Mouse (Mus musculus): ENCODE measurements around the gene Prrxl1.

Gene Prrxl1

DNA sequence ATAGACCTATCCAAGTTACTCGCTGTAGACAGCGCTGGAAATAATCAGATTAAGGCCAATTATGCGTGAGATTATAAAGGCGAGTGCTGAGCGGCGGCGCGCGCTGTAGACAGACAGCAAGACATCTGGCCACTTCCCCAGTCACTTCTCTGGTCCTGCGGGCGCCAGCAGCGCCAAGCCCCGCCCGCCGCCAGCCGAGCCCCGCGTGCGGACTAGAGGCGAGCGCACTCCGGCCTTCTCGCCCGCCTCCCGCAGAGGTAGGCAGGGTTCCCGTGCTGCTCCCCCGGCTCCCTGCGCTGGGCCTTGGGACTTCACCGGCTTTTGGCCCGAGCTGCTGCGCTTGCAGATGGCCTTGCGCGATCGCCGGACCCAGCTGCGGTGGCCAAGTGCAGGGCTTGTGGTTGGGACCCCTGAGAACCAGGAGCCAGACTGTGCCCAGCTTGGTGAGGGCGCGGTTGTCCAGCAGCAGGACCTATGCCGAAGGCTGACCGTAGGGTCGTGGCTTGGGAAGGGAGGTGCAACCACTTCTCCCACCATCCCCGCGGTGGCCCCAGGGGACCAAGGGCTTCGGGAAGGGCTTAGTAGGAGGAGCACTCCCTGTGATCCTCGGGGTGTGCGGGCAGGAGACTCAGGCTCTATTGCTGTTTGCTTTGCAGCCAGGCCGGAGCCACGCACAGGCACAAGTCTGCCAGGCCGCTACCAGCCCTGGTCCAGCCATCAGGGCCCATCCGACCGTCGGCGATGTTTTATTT is at the start of gene Prrxl1:
TSS of gene Prrxl1 (plus strand) at position 118 of the 752 bp plus-strand sequence.
- DNase-seq (ENCODE audit: low spot score), result no peak

DNA sequence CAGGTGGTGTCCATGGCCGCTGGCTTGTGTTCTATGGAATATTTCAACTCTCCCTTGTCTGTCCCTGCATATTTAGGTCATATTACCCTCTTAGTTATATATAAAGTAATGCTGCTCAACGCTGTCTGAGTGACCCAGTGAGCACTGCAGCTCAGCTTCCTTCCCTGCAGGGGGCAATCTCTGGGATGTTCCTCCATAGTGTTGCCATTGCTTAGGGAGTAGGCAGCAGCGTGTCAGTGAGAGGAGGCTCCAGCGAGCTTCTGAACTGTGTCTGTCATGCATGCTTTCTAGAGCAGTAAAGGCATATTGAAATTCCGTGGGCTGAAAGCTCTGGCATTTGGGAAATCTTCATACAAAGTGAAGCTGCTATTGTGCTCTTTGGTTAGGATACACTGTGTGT is 47.4 kb upstream of the Prrxl1 start:
- DNase-seq (ENCODE audit: low spot score), result no peak

DNA sequence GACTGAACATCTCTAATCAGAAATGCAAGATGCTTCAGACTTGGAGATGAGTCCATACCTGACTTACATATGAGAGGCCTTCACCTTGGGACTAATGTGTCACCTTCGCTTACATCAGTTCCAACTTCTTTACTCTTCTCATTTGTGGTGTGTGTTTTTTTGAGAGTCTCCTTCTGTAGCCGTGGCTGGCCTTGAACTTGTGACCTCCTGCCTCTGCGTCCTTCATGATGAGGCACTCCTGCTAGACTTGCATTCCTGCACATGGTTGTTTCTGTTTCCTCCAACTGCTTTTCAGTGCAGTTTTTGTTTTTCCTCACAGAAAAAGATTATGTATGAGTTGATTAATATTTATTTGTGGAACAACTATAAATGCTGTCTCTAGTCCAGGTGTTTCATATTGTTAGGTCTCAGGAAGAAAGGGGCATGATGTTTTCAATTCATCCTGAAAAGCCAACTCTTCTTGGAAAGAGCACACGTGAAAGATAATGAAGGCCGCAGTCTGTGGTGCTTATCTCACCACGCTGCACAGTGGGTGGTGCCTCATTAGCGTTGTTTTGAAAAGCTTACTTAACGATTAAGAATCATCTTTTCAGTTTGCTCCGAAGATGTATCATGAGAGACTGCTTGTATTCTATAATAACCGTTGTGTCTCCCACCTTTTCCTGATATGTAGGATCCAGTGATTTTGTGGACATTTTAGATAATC is 45.9 kb upstream of the Prrxl1 start:
- DNase-seq (ENCODE audit: low spot score), result peak; percentile 26

DNA sequence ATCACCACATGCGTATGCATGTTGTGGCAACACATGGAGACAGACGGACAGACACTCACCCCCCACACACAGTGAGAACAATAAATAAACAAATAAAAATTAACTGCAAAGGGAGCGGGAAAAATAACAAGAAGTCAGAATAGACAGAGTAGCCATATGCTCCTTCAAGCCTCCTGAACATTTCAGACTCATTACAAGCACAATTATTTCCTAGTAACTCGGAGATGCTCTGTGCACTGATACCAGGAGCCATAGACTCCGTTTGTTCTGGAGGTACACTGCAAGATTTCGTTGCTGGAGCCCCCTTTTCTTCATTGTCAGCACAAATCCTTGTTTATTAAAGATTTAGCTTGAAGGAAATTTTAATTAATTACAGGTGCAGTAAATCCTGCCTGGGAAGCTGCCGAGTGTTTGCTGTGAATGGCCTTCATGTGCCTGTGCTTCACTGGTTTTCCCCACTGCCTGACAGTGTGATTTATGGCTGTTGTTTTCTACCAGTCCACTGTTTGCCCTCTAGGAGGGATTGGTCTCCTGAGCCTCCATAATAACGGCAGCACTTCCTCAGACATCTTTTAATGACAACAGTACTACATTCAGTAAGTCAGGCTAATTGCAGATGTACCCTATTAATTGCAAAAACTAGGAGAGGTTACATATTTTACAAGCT is 44.2 kb upstream of the Prrxl1 start:
- no peak for DNase-seq (ENCODE audit: low spot score)

DNA sequence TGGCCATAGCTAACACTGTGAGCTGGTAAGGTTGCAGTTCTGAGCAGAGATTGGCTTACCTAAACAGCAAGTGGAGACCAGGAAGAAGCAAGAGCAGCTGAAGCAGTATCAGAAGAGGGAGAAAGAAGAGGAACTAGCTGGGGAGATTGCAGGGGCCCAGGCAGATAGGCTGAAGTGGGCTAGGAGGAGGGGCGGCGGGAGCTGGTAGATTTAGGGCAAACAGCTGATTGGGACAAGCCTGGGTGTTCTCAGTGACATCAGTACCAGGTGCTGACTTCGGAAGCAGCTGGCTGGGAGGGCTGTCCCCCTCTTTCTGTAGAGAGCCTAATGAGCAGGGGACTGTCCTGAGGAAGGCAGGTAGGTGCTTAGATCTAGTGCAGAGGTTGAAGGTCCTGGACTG is 37.8 kb upstream of the Prrxl1 start:
- DNase-seq (ENCODE audit: low spot score), result no peak

DNA sequence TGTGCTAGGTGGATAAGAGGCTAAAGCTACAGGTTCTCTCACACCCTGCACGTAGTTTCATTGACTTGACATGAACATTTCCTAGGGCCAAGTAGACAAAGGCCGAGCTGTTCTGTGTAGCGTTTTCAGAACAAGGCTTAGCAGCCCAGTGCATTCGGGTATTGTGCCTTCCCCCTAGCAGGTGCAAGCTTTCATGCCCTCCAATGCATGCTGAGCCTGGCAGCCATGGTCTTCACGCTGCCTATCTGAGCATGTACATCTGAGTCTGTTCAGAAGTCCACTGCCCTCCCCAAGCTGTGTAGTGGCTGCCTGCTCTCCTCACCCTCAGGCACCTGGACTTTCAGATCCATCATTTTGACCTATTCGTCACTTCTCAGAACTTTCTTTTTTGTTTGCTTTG is 35.5 kb upstream of the Prrxl1 start:
- no peak for DNase-seq (ENCODE audit: low spot score)

DNA sequence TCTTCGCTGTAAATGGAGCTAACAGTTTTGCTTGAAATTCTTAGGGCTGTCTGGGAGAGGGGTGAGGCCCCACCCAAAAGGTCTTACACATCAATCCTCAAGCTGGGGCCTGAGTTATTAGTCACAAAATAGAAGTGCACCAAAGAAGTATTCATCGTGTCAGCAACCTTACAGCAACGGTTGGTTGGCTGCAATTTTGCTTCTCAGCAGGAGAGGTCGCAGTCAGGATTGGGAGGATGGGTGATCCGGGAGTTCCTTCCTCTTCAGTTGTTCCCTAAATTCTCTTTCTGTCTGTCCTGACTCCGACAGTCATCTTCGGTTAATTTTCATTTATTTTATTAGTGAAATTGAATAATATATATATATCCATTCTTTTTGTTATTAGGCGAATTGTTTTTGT is 26.7 kb upstream of the Prrxl1 start:
- no peak for DNase-seq (ENCODE audit: low spot score)

DNA sequence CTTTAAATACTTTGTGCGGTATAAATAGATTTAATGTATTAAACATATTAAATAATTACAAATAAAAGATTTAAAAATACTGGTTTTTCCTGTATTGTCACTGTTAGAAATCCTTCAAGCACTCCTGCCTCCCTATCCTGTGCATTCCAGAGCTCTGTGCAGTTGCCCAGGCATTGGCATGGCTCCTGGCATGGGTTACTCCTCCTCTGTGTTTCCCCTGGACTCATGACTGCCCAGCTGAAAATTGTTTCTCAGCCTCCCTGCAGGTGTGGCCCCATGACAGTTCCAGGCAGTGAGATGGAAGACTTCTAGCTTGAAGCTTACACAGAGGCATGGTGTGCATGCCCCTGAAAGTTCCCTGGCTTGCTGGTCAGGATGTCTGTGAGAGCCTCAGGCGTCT is 20.8 kb upstream of the Prrxl1 start:
- DNase-seq (ENCODE audit: low spot score), result no peak

DNA sequence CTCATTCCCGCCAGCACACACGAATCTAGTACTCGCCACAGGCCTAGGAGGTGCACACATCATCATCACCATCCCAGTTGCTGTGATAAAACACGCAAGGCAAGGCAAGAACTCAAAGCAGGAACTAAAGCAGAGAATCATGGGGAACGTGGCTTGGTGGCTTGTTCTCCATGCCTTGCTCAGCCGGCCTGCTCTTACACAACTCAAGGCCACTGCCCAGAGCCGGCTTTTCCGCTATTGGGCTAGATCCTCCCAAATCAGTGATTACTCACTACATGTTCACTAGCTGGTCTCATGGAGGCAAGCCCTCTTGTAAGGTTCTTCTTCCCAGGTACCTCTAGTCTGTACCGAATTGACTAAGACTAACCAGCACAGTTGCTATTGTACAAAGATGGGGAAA is 15.5 kb upstream of the Prrxl1 start:
- DNase-seq (ENCODE audit: low spot score), result no peak

DNA sequence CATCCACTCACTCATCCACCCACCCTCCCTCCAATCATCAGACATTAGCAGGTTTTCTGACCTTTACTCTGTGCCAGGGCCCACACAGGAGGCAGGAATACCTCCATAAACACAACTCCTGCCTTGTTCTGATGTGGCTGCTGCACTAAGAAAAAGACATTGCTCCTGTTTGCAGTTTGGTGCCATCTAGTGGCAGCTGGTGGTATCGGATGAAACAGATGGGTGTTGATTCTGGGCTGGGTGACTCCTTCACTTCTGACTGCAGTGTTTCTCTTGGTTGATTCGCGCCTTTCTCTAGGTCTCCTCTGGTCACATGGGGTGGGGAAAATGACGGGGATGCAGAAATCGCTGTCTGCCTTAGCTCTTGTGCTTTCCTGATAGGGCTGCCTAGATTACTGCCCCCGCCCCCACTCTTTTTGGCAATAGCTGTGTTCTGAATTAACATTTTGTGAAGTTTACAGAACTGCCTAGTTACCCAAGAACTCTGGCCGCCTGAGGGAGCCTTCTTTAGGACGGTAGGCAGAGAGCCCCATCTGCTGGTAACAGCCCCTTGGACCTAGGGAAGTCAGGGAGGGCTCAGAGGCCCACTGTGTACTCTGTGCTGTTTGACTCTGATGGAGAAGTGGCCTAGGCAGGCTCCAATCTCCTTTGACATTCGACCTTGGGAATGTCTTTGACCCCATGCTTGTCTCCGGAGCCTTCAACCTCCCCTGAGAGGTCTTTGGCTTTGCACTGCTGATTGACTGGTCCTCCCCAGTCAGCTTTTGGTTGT is 12.0 kb upstream of the Prrxl1 start:
- peak; percentile 29 for DNase-seq (ENCODE audit: low spot score)

DNA sequence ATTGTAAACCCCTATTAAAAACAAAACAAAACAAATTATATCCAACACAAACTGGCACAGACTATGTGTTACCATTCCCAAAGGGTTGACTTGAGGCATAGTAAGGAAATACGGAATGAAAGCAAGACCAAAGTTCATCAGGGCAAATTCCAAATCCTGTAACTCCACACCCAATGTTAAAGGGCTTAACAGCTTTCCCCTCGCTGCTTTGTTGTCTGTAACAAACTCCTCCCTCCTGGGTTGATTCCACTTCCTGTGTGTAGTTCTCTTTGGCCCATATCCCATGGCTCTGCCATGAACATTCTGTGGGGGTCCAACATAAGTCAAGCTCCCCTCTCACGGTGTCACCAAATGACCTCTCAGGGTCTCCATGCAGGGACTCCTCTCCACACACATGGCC is 8.8 kb upstream of the Prrxl1 start:
- no peak for DNase-seq (ENCODE audit: low spot score)

DNA sequence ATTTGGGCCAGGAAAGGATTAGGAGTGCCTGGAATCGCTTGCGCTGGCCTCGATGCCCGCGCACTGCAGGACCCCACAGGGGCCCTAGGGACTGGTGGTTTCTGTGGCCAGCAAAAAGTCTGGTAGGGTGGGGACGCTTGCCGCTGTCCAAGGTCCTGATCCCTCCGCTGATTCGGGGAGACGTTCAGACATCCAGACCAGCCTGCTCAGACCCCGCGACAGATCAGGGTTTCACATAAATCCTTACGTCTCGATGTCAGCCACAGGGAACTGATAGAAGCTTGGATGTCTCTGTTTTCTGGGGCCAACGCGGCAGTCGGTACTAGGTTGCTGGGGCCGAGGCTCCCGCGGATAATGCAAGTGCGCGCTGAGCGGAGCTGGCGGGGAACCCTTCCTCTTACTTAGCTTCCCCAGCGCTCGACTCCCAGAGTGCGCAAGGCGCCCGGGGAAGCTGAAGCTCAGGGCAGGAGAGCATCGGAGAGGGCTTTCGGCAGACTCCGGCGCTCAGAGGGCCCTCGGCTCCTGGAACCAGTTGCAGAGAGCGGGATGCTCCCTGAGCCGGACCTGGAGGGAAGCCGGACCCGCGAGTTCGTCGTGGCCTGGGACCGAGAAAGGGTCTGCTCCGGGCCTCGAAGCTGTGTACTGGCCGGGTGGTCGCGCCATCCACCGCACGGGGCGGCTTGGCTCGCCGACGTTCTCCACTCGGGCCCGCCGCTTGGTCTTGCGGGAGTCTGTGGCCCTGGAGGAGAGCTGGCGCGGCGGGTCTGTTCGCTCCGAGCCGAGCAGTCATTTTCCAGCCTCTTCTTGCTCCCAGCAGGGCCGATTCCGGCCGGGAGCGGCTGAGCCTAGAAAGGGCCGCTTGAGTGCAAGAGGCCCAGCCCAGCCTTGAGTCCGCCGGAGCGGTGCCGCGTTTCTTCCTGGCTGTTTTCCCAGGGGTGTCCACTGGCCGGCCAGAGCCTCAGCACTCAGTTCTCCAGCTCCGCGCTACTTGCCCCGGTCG is 1.7 kb upstream of the Prrxl1 start:
- peak; percentile 44 for DNase-seq (ENCODE audit: low spot score)

DNA sequence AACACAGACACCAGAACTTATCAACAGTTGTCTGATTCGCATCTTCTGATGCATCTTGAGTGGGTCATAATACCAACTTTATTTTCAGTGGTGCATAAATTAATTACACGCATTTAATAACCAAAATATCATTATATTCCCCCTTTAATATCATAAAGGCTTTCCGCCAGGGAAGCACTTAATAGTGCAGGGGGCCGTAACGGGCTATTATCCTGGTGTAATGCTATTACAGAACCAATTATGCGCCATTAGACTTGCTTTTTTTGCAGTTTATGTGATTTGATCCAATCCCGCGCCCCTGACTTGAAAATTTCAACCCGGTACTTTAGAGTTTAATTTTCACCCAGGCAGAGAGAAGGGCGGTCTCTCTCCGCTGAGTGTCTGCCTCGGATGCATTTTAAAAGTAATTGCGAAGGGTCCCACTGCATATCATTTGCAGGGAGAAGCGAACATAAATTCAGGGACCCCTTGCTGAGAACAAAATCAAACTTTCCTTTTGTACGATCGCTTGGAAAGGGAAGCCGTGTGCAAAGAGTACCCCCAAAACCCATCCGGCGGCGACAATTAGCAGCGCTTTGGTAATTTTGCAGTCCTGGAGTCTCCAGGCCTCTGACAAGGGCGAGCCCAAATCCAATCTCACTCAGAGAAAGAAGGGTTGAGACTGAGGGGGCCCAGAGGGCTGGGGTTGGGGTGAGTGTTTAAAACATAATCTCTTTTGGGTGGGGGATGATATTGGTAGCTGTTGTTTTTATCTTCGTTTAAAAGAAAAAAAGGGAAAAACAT is 579 bp upstream of the Prrxl1 start:
- no peak for DNase-seq (ENCODE audit: low spot score)

DNA sequence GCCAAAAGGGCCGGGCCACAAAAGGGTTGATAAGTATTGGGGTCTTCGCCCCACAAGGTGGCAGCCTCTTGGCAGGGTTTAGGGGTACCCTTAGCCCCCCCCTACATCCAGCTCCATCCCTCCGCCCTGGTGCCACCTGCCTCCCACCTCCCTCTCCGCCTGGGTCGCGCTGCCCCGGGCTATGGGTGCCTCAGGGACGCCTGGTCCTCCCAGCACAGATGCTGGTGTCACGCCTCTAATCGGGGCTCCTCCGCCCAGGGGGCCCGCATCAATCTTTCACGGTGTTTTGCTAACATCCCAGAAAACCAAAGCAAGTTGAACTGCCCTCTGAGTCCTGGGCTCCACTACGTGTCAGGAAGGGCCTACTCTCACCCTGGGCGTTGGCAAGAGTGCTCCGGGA is 903 bp downstream of the Prrxl1 start:
- DNase-seq (ENCODE audit: low spot score), result no peak

DNA sequence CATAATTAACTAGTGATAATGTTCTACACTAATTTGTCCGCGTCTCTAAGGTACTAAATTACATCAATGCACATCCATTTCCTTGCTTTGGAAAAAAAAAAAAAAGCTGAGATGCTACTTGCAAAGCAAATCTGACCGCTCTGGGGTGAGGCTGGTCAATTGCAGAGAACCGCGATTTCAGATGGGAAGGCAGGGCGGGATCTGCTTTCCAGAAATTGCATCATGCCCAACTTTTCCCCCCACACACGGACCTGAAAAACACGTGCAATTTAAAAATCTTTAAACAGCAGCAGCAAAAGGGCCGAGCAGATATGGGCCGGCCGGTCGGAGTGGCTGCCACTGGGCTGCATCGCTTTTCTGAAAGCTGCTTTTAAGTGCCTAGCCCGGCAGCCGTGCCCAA is 6.3 kb downstream of the Prrxl1 start:
- DNase-seq (ENCODE audit: low spot score), result no peak

DNA sequence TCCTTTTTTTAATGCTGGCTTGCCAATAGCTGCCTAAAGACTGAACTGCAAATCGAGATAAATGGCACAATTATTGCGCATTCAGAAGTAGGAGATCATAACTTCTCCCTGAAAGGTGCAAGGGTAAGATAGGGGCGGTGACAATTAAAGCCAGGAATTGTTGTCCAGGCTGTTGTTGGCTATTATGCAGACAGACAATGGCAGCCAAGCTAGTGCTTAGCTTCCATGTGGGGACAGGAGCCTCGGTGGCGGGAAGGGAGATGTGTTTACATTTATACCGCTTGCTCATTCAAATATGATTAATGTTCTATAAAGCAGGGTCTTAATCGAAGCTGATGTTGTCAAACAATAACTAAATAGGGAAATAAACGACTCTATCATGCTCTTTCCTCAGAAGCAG is 7.1 kb downstream of the Prrxl1 start:
- no peak for DNase-seq (ENCODE audit: low spot score)

DNA sequence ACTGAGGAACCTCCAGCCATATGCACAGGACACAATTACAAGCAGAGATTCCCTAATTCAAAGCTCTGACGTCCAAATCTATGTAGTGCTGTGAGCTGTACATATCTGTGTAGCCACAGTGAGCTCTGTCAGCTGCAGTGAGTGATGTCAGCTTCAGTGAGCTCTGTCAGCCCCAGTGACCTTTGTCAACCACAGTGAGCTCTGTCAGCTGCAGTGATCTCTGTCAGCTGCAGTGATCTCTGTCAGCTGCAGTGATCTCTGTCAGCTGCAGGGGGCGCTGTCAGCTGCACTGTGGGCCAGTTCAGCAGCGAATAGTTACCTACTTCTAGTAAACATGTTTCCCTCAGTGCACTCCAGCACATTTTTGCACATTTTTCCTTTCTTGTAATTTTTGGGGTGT is 10.2 kb downstream of the Prrxl1 start:
- DNase-seq (ENCODE audit: low spot score), result no peak

DNA sequence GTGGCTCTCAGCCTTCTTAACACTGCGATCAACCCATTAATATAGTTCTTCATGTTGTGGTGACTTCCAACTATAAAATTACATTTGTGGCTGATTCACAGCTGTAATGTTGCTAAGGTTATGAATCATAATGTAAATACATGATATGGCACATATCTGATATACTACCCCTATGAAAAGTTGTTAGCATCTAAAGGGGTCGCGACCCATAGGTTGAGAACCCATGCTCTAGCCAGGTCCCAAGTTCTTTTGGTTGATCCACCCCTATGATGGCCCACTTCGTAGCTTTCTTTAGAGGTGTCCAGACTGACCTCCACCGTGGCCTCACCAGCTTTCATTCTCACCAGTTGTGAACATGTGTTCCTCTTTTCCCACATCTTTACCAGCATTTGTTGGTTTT is 18.0 kb downstream of the Prrxl1 start:
- DNase-seq (ENCODE audit: low spot score), result no peak

DNA sequence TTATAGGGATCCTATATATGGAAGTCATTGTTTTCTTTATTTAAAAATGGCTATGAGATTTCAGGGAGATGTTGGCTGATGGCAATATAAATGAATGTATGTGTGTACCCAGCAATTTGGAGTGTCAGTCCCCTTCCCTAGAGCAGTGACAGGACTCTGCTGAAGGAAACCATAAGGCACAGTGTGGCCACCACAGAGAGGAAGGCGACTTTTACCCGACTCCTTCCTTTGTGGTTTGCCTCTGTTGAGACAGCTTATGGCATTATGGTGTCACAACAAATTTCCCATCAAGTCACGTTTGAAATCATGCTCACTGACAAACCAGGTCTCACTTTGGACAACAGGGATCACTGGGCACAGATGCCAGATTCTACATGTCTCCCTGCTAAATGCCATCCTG is 25.0 kb downstream of the Prrxl1 start:
- no peak for DNase-seq (ENCODE audit: low spot score)

DNA sequence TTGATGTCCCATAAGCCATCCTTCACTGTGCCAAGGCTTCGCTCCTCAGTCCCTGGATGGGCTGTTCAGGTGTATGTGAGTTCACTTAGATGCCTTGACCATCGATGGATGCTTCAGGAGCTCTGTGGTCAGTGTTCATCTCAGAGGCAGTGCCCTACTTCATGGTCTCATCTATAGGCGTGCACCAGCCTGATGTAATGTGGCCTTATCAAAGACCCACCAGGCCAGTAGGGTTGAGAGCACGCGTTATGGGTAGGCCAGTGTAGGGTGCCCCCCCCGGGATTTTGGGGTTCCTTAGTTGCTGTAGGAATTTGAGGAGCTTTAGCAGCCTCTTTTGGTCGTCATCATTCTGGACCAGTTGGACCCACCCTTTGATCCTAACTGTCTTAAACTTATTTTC is 25.6 kb downstream of the Prrxl1 start:
- no peak for DNase-seq (ENCODE audit: low spot score)

Data from ovary, adult 18-20 months (tissue).